Mouse (Mus musculus): ENCODE data around the gene Diras2.

Gene Diras2

GRCm38 (mm10) chr13:52531121-52531520, at the start of gene Diras2:
Gene Diras2, minus strand, starts transcription at chr13:52531279.
- no peak for DNase-seq

GRCm38 (mm10) chr13:52578776-52579175, 47.7 kb upstream of the Diras2 start:
- DNase-seq: no peak

- DNase-seq: peak in 1 of 2 experiments; percentile 29
These were observed 46.9 kb upstream of the Diras2 start for GRCm38 (mm10) chr13:52577939-52578338.

- no peak for DNase-seq
These were observed 46.3 kb upstream of the Diras2 start for GRCm38 (mm10) chr13:52577326-52577920.

GRCm38 (mm10) chr13:52576841-52577240, 45.8 kb upstream of the Diras2 start:
- DNase-seq: no peak

GRCm38 (mm10) chr13:52576021-52576614, 45.0 kb upstream of the Diras2 start:
- no peak for DNase-seq

GRCm38 (mm10) chr13:52575483-52575882, 44.4 kb upstream of the Diras2 start:
- no peak for DNase-seq

GRCm38 (mm10) chr13:52574311-52574710, 43.2 kb upstream of the Diras2 start:
- DNase-seq: no peak

- DNase-seq: peak; percentile 48 to 50
These were observed 41.7 kb upstream of the Diras2 start for GRCm38 (mm10) chr13:52572451-52573446.

- peak; percentile 49 to 51 for DNase-seq
These were observed 40.7 kb upstream of the Diras2 start for GRCm38 (mm10) chr13:52571591-52572384.

- no peak for DNase-seq
These were observed 39.2 kb upstream of the Diras2 start for GRCm38 (mm10) chr13:52570276-52570675.

GRCm38 (mm10) chr13:52569194-52569769, 38.2 kb upstream of the Diras2 start:
- DNase-seq: no peak

- DNase-seq: no peak
These were observed 35.7 kb upstream of the Diras2 start for GRCm38 (mm10) chr13:52566777-52567176.

GRCm38 (mm10) chr13:52566188-52566760, 35.2 kb upstream of the Diras2 start:
- DNase-seq: no peak

- DNase-seq: no peak
These were observed 34.1 kb upstream of the Diras2 start for GRCm38 (mm10) chr13:52565103-52565739.

- no peak for DNase-seq
These were observed 31.1 kb upstream of the Diras2 start for GRCm38 (mm10) chr13:52562166-52562571.

GRCm38 (mm10) chr13:52561367-52562165, 30.5 kb upstream of the Diras2 start:
- no peak for DNase-seq

- no peak for DNase-seq
These were observed 26.3 kb upstream of the Diras2 start for GRCm38 (mm10) chr13:52557421-52557820.

- no peak for DNase-seq
These were observed 23.6 kb upstream of the Diras2 start for GRCm38 (mm10) chr13:52554722-52555121.

GRCm38 (mm10) chr13:52552822-52553477, 21.9 kb upstream of the Diras2 start:
- DNase-seq: no peak
